ENCODE assay signal across 8 mouse cellular contexts in genomic region chr2:25355419-25356066, GRCm38 (mm10). TPM values are rescaled to one million over a fixed set of nuclear protein-coding genes. Genes with fewer than 3 reads are reported as not detected.
DNase-seq lines count a peak whose midpoint lies in the region; ATAC-seq and TF ChIP-seq lines count a peak whose summit lies in the region.

No protein-coding gene starts in this region.

- TF ChIP-seq POLR2A in myocyte (IDR thresholded peaks at IDR 0.05; ENCODE audit: insufficient read length, low read depth), result no peak

- ATAC-seq in embryonic facial prominence, embryonic 13.5 days (ENCODE audit: insufficient number of reproducible peaks, insufficient read depth, low FRiP score, low TSS enrichment, low read depth), result peak; percentile 23; the same call in 1 of the 2 replicates
- no peak for ATAC-seq in intestine, embryonic 14.5 days (replicated peaks; ENCODE audit: low FRiP score, low TSS enrichment, low read depth)

- no peaks in the 10 kb centered on the region for H3K79me2 ChIP-seq in myocyte (ENCODE audit: control insufficient read depth, insufficient read depth)

- TF ChIP-seq CTCF in layer of hippocampus, adult 2 months (conservative IDR thresholded peaks at IDR 0.05), result no peak

- peaks cover 26% of the 10 kb centered on the region for H3K4me1 ChIP-seq in embryonic facial prominence, embryonic 13.5 days
- H3K4me1 ChIP-seq in intestine, embryonic 14.5 days (replicated peaks; ENCODE audit: control insufficient read depth, insufficient read depth, low read length), result peaks cover 12% of the 10 kb centered on the region

- H3K27me3 ChIP-seq in embryonic facial prominence, embryonic 13.5 days, result no peaks in the 10 kb centered on the region
- H3K27me3 ChIP-seq in intestine, embryonic 14.5 days (replicated peaks; ENCODE audit: control insufficient read depth, insufficient read depth, low read length), result no peaks in the 10 kb centered on the region
- H3K27me3 ChIP-seq in myocyte (ENCODE audit: control insufficient read depth, insufficient read depth, insufficient read length), result no peaks in the 10 kb centered on the region

- 36% methylated on average over 18 of the region's 18 CpGs for WGBS in embryonic facial prominence, embryonic 13.5 days
- 35% methylated on average over 18 of the region's 18 CpGs for WGBS in intestine, embryonic 14.5 days

- H3K27ac ChIP-seq in layer of hippocampus, adult 2 months, result peak overlapping the region; percentile 72; the same call in 1 of the 2 replicates
- H3K27ac ChIP-seq in embryonic facial prominence, embryonic 13.5 days, result no peak overlapping the region
- H3K27ac ChIP-seq in intestine, embryonic 14.5 days (ENCODE audit: low read depth), result no peak overlapping the region

- H3K9me3 ChIP-seq in embryonic facial prominence, embryonic 13.5 days, result no peaks in the 10 kb centered on the region
- no peaks in the 10 kb centered on the region for H3K9me3 ChIP-seq in intestine, embryonic 14.5 days (ENCODE audit: control insufficient read depth, low read length)

- H3K4me2 ChIP-seq in embryonic facial prominence, embryonic 13.5 days, result peak overlapping the region; percentile 91
- peak overlapping the region; percentile 95 for H3K4me2 ChIP-seq in intestine, embryonic 14.5 days (ENCODE audit: low read length)
- H3K4me2 ChIP-seq in myocyte (ENCODE audit: low read depth), result peak overlapping the region; percentile 84

- DNase-seq in layer of hippocampus, adult 2 months (ENCODE audit: low spot score in 2 of 2), result no peak
- no peak for DNase-seq in layer of hippocampus, postnatal 25 days (ENCODE audit: extremely low spot score in 1 of 2, low spot score in 1 of 2)
- no peak for DNase-seq in intestine, embryonic 14.5 days (ENCODE audit: low spot score)
- no peak for DNase-seq in layer of hippocampus, postnatal 10 days (ENCODE audit: low spot score in 2 of 2)
- DNase-seq in layer of hippocampus, adult 18-20 months (ENCODE audit: low spot score in 2 of 2), result no peak
- no peak for DNase-seq in embryo, embryonic 9.5 days (ENCODE audit: extremely low spot score)

- H3K36me3 ChIP-seq in embryonic facial prominence, embryonic 13.5 days, result peaks cover 37% of the 10 kb centered on the region
- H3K36me3 ChIP-seq in intestine, embryonic 14.5 days (ENCODE audit: control insufficient read depth, insufficient read depth, low read length), result peaks cover 28% of the 10 kb centered on the region
- peaks cover 16% of the 10 kb centered on the region for H3K36me3 ChIP-seq in myocyte (ENCODE audit: control insufficient read depth, insufficient read depth)

- H3ac ChIP-seq in myocyte (ENCODE audit: control insufficient read depth, insufficient read length), result peak overlapping the region; percentile 30

- H3K4me3 ChIP-seq in layer of hippocampus, adult 2 months, result peak overlapping the region; percentile 76
- peak overlapping the region; percentile 62 for H3K4me3 ChIP-seq in embryonic facial prominence, embryonic 13.5 days
- H3K4me3 ChIP-seq in intestine, embryonic 14.5 days (ENCODE audit: low read depth, low read length), result peak overlapping the region; percentile 40
- H3K4me3 ChIP-seq in myocyte, result peak overlapping the region; percentile 43

- H3K9ac ChIP-seq in embryonic facial prominence, embryonic 13.5 days, result peak overlapping the region; percentile 76
- peak overlapping the region; percentile 45 for H3K9ac ChIP-seq in intestine, embryonic 14.5 days (ENCODE audit: low read length)

TF ChIP-seq in myocyte, 11 proteins besides CTCF, POLR2A, EP300 and RAD21:
- TF ChIP-seq MYOD1 (IDR thresholded peaks at IDR 0.05; ENCODE audit: control insufficient read depth in 1 of 3, insufficient read length in 2 of 3, low read depth in 2 of 3) (no peak), SRF (IDR thresholded peaks at IDR 0.05; ENCODE audit: control insufficient read depth, insufficient read length, low read depth) (no peak)

RNA-seq across cellular contexts. Expression of gene Dpp7, which starts 0.6 kb away (rescaled TPM):
- 10 to 100 TPM; 32.1 to 36.2 TPM for total RNA-seq in layer of hippocampus, adult 2 months (2021)
- total RNA-seq in layer of hippocampus, postnatal 25 days (2021), result 10 to 100 TPM; 30.7 to 31.7 TPM
- 23.0 and 25.5 TPM in 2 replicates for polyA plus RNA-seq in embryonic facial prominence, embryonic 13.5 days (2015; fragmentation: Nextera tagmentation; extraction: Ambion mirVana)
- polyA plus RNA-seq in intestine, embryonic 14.5 days (2014; fragmentation: Nextera tagmentation; extraction: Ambion mirVana), result 24.1 and 26.5 TPM in 2 replicates
- 43.0 TPM for polyA plus RNA-seq in myocyte (2012; fragmentation: generic; extraction: Trizol)
- 10 to 100 TPM; 21.2 to 28.0 TPM for total RNA-seq in layer of hippocampus, postnatal 10 days (2021)
- 10 to 100 TPM; 35.4 to 36.7 TPM for total RNA-seq in layer of hippocampus, adult 18-20 months (2021)

RNA-seq across cellular contexts. Expression of gene Uap1l1, which starts 9.9 kb away (rescaled TPM):
- 10 to 100 TPM; 14.6 to 19.8 TPM for total RNA-seq in layer of hippocampus, adult 2 months (2021)
- 10 to 100 TPM; 14.2 to 14.3 TPM for total RNA-seq in layer of hippocampus, postnatal 25 days (2021)
- 9.9 and 14.9 TPM in 2 replicates for polyA plus RNA-seq in embryonic facial prominence, embryonic 13.5 days (2015; fragmentation: Nextera tagmentation; extraction: Ambion mirVana)
- polyA plus RNA-seq in intestine, embryonic 14.5 days (2014; fragmentation: Nextera tagmentation; extraction: Ambion mirVana), result 36.3 and 46.0 TPM in 2 replicates
- polyA plus RNA-seq in myocyte (2012; fragmentation: generic; extraction: Trizol), result 68.3 TPM
- 10 to 100 TPM; 11.2 to 11.5 TPM for total RNA-seq in layer of hippocampus, postnatal 10 days (2021)
- total RNA-seq in layer of hippocampus, adult 18-20 months (2021), result 10 to 100 TPM; 15.6 to 19.1 TPM

RNA-seq across cellular contexts. Expression of gene Sapcd2, which starts 16.6 kb away (rescaled TPM):
- 1 to 10 TPM; 3.0 to 4.0 TPM for total RNA-seq in layer of hippocampus, adult 2 months (2021)
- 1 to 10 TPM; 5.8 to 6.0 TPM for total RNA-seq in layer of hippocampus, postnatal 25 days (2021)
- 38.9 and 47.9 TPM in 2 replicates for polyA plus RNA-seq in embryonic facial prominence, embryonic 13.5 days (2015; fragmentation: Nextera tagmentation; extraction: Ambion mirVana)
- 43.2 and 47.4 TPM in 2 replicates for polyA plus RNA-seq in intestine, embryonic 14.5 days (2014; fragmentation: Nextera tagmentation; extraction: Ambion mirVana)
- 10.4 TPM for polyA plus RNA-seq in myocyte (2012; fragmentation: generic; extraction: Trizol)
- total RNA-seq in layer of hippocampus, postnatal 10 days (2021), result 10 to 100 TPM; 16.0 to 18.3 TPM
- total RNA-seq in layer of hippocampus, adult 18-20 months (2021), result 1 to 10 TPM; 3.2 to 4.1 TPM

RNA-seq across cellular contexts. Expression of gene Man1b1, which starts 23.4 kb away (rescaled TPM):
- total RNA-seq in layer of hippocampus, adult 2 months (2021), result 10 to 100 TPM; 56.4 to 58.0 TPM
- 10 to 100 TPM; 53.7 to 56.1 TPM for total RNA-seq in layer of hippocampus, postnatal 25 days (2021)
- 61.1 and 79.4 TPM in 2 replicates for polyA plus RNA-seq in embryonic facial prominence, embryonic 13.5 days (2015; fragmentation: Nextera tagmentation; extraction: Ambion mirVana)
- 66.3 and 73.3 TPM in 2 replicates for polyA plus RNA-seq in intestine, embryonic 14.5 days (2014; fragmentation: Nextera tagmentation; extraction: Ambion mirVana)
- polyA plus RNA-seq in myocyte (2012; fragmentation: generic; extraction: Trizol), result 46.3 TPM
- total RNA-seq in layer of hippocampus, postnatal 10 days (2021), result 10 to 100 TPM; 51.3 to 59.8 TPM
- 10 to 100 TPM; 59.6 to 62.4 TPM for total RNA-seq in layer of hippocampus, adult 18-20 months (2021)

RNA-seq across cellular contexts. Expression of gene Grin1, which starts 36.6 kb away (rescaled TPM):
- total RNA-seq in layer of hippocampus, adult 2 months (2021), result 100 to 1,000 TPM; 443 to 449 TPM
- total RNA-seq in layer of hippocampus, postnatal 25 days (2021), result 100 to 1,000 TPM; 405 to 487 TPM
- polyA plus RNA-seq in embryonic facial prominence, embryonic 13.5 days (2015; fragmentation: Nextera tagmentation; extraction: Ambion mirVana), result 0.38 and 1.2 TPM in 2 replicates
- polyA plus RNA-seq in intestine, embryonic 14.5 days (2014; fragmentation: Nextera tagmentation; extraction: Ambion mirVana), result 2.1 and 2.4 TPM in 2 replicates
- polyA plus RNA-seq in myocyte (2012; fragmentation: generic; extraction: Trizol), result 0.12 TPM
- total RNA-seq in layer of hippocampus, postnatal 10 days (2021), result 100 to 1,000 TPM; 345 to 348 TPM
- 100 to 1,000 TPM; 393 to 422 TPM for total RNA-seq in layer of hippocampus, adult 18-20 months (2021)
